Mouse (Mus musculus) skeletal muscle tissue, adult 2 months (tissue): Measurements from ENCODE around the gene Kcnk7.

Experiments used
- DNase-seq: peaks from one replicate; pipeline ENCODE4 v3.0.0-alpha.2; 2012; ENCODE audit warnings: low read depth, low spot score

The Kcnk7 gene

DNA sequence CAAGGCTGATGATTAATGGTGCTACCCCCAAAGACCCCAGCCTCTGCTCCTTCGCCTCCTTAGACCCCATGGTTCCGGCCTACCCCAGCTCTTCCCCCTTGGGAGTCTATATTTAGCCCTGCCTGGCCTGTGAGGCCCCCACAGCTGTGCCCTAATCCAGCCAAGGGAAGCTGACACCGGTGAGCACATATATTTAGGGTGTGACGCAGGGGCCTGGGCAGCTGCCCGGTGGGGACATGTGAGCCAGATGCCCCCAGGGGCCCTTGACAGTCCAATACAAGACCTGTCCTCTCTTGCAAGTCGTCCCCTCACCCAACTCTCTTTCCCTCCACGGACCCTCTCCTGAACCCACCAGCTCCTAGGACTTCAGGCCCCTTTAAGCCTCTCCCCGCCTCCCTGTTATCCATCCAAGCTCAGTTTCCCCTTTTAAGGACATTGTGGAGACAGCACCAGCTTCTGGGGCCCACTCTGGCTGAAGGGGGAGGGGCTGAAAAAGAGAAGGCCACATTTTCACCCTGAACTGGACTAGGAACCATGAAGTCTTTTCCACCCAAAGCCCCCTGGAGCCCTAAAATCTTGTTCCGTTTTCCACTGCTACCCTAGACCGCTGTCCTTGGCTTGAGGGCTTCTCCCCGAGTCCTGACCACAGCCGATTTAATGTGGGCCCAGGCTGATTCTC is 21.0 kb downstream of the Kcnk7 start:
- DNase-seq = peak; percentile 95

DNA sequence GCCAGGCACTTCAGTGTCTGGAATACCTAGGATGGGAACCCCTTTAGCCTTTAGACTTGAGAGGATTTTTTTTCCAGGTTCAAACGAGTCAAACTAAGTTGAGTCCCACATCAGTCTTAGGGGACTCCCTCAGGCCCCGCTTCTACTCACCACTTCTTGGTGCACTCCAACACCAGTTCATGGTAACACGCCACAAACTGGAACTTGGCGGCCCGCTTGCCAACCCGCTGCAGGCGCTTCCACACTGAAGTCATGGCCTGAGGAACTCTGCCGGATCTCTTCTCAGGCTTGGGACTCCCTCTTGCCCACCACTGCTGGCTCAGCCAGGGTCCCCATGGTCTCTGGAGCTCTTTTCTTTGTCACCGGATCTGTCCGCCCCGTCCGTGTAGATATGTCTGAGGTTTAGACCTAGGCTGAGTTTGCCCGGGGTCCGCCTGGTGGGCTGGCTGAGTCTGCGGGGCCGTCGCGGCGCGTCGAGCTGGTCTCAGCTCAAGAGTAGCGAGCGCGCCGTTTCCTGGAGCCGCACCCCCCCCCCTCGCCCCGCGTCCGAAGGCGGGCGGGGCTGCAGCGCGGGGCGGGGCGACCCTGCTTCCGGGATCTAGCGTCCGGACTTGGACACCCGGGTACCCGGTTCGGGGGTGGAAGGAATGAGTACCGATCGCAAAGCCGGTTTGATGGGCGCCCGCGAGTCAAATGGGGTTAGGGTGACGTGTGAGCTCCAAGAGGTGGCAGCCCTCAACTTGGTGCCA is 21.8 kb downstream of the Kcnk7 start, which contains the start of gene Ehbp1l1:
Gene Ehbp1l1, minus strand, starts transcription at position 551 of the 749 bp plus-strand sequence.
- DNase-seq = no peak

DNA sequence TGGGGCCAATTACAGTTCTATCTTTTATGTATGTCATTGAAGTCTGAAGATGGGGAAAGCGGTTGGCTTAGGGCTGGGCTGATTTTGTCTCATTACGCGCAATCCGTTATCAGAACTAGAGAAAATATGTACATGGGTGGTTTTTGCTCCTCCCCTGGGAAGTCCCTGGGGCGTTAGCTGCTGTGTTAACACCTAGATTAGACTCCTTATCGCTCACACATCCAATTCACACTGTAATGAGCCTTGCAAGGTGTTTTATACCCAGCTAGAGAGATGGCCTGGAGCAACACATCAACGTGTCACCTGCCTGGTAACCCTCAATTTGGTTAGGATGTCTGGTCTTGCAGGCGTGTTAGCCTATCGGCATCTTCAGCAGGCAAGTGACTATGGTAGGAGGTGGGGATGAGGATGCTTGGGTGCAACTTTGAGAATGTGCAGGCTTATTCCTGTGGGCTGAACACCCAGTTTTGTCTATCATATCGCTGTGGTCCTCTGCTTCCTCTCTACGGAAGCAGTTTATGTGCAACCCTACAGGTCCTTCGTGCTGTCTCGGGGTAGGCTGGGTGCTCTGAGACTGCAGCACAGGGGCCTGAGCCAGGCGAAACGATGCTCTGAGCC is 22.9 kb downstream of the Kcnk7 start:
- DNase-seq = no peak

DNA sequence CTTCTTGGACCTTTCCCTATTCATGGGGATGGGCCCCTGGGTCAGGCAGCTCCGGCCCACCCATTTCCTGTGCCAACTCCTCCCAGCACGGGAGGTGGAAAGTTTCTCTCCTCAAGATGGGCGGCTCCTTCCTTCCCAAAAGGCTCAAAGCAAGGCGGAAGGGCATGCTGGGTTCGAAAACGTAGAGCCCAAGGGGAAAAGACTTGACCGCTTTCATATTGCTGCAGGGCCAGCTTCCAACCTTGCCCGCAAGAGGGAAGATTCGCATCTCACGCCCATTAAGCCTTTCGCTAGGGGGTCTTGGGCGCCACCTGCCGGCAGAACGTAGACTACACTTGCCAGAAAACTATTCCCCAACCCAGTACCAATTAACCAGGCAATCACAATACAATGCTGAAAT is 23.5 kb downstream of the Kcnk7 start:
- peak; percentile 86 for DNase-seq

DNA sequence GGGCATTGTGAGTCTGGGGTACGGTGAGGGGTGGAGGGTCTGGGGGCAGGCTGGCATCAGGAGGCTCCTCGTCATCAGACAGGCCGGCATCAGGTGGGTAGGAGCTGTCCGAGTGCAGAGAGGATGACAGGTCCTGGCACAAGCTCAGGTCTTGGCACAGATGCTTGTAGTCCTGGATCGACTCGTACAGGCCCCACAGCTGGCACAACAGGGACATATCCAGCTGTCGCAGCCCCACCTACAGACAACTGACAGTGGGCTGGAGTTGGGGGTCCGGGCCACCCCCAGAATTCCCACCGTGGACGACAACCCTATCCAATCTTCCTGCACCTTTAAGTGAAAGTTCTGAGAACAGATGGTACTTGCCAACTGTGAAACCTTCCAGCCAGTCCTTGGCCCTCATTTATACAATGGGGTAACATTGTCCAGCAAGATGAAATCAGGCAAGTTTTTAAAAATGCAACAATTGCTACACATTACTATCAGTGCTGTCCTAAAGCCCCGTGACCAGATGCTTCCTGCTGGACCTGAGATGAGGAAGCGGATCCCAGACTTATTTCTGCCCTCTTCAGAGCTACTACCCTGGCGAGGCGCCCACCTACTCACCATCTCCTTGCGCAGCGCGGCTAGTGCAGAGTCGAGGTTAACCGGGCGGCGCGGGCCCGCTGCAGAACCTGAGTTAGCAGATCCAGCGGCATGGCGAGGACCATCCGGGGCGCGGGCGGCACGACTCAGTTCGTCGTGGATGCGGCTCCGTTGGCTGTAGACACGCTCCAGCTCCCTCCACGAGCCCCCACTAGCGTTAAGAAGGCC is 24.7 kb downstream of the Kcnk7 start:
- no peak for DNase-seq

DNA sequence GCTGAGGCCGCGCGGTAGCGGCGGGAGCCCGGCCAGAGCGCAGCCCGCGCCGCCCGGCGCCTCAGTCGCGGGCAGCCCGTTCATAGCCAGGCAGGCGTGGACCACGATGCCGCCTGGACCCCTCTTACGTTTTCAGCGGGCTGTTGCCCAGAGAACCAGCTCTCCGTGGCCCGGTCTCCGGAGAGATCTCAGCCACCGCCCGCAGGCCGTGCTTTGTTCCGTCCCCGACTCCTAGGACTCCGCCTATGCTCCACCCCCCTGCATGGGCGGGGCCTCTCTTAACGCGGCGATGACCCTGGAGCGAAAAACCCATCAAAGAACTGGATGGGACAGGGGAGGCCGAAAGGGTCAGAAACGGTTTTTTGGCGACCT is 25.3 kb downstream of the Kcnk7 start, which contains the start of gene Fam89b:
Gene Fam89b, minus strand, starts transcription at position 210 of the 372 bp plus-strand sequence.
- peak; percentile 74 for DNase-seq

DNA sequence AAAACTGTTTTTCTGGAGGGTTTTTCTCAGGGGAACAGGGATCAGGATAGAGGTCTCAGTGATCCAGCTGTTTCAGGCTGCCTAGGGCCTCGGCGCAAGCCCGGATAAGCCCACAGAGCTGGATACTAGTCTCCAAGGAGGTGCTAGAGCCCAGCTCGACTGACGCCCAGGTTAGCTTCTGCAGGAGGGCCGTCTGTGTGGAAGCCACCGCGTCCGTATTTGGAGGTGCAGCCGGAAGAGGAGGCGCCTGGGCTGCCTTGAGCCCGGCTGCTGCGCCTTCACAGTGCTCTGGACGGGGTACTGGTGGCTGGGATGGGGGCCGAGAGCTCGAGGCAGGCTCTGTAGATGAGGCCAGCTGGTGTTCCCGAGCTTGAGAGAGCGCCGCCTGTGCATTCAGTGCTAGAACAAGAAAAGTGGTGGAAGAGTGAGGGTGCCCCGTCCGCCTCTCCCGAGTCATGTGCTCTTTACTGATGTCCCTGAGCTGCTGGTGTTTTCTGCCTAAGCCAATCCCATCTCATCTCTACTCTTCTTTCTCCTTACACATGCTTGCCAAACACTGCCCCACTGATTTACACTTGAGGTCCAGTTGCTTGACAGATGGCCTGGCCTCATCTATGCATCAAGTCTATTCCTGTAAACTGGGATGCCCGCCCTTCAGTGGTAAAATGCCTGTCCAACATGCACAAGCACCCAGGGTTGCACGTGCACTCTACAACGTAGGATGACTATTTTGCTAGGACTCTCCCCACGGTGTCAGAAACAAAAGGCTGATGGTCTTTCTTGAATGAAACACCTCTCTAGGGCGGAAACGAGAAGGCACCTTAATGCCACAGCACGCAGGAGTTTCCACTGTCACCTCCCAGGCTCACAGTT is 26.4 kb downstream of the Kcnk7 start:
- DNase-seq = no peak

DNA sequence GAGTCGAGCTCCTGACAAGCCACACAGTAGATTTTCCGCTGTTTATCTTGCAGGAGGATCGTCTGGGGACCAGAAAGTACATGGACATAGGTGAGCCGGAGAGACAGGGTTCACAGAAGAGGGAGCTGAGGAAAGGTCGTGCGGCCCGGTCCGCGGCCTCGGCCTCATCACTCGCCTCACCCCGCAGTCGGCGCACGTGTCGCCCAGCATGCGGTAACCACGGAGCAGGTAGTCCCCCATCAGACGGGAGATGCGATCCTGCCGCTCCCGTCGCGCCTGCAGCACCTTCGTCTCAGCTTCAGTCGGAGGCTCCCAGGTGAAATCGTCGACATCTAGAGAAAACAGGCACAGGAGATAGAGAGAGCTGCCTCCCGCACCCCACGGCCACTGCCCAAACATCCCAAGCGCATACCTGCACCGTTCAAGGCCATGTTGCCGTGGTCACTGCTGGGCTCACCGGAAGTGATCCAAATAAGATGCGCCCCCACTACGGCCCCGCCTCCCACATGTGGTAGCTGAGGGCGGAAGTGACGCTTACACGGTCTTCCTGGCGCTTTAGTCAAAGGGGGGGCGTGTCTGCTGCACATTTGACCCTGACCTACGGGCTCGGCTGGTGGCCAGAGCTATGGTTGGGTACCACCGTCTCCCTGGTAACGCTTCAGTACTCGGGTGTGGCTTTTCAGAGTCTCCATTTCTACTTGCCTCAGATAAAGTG is 27.3 kb downstream of the Kcnk7 start:
- DNase-seq = peak; percentile 89

DNA sequence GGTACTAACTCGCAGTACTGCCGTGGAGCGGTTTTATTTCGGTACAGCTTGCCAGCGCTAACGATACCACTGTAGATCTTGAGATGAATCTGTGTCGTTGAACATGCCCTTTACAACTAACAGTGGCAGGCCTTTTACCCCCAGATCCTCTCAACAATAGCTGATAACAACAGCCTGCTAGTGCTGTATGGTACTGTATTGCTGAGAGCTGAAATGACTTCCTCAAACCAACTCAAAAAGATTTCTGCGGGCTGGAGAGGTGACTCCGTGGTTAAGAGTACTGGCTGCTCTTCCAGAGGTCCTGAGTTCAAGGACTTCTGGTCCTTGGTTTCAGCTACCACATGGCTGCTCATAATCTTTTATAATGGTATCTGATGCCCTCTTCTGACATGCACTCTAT is 30.2 kb downstream of the Kcnk7 start:
- DNase-seq = no peak

DNA sequence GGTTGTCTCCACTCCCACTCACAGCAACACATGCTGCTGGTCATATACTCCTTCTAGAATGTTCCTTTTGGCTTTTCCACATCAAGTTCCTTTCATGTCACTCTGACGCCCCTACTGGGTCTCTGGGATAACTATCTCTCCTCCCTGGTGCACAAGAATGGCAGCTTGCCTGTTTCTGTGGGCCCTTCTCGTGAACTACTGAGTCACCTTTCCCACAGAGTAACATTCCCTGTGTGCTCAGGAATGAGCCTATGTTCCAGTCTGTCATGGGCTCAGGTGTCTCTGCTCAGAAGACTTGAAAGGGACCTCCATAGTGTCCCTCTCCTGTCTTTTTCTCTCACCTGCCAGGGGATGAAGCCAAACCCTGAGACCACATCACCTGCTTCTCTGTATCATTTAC is 35.3 kb downstream of the Kcnk7 start:
- DNase-seq = no peak

DNA sequence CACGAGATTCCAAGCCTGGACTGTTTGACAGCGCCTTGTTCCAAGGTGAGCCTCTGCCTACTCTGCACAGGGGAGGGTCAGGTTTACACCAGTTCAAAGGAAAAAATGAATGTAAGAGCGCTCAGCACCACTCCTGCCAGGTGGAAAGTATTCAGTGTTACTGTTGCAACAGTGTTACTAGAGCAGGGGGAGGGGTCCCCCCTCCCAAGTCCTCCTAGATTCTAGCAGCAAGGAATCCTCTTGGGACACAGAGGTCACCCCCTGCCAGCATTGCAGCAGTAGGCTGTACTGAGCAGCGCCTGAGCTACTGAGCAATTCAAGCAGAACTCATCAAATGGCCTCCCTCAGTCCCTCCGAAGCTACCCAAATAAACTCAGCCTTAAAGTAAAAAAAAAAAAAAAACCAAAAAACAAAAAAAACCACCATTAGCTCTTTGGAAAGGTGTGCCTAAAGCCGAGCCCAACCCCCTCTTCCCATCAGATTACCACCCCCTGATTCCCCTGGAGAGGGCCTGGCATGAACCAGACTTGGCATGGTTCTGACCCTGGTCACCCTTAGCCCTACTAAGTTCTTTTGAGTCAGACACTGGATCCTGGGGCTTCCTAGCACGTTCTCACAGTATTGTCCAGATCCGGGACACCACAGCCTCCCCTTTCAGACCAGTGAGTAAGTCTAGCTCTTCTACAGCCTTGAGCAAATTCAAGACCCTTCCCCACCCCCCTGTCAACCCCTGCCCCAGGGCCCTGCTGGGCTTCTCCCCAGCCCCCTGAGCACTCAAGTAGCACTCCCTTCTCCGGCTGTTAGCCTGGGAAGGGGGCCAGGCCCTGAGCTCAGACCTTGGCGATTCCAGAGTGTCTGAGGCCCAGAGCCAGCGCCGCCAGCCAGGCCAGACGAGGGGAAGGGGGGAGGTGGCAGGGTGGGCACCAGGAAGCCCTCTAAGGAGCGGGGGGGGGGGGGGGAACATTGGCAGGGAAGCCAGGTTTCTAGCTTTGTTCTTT is 36.5 kb downstream of the Kcnk7 start, which contains the start of gene Ltbp3:
Gene Ltbp3, plus strand, starts transcription at position 585 of the 998 bp plus-strand sequence.
- DNase-seq = peak; percentile 78

DNA sequence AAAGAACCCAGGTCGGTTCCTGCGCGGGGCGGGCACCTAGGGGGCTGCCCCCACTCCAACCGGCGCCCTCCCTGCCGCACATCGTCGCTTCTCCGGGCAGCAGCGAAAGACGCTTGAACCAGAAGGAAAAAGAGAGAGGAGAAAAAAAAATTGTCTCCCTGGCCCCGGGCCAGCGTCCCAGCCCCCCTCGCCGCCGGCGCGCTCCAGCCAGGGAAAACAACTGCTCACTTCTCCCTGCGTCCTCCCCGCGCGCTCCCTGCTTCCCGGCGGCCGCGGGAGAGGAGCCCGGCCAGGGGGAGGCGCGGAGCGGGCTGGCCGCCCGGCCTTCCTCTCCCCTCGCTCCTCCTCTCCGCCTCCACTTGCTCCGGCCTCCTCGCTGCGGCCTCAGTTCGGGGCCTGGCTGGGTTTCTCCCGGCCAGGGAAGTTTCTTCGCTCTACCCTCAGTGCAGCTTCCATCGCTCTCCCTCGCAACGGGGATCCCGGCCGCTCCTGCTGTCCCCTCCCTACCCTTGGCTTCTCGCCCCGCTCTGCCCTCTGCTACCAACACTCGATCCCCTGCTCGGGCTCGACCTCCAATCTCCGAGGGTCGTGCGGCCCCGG is 37.6 kb downstream of the Kcnk7 start:
- DNase-seq = peak; percentile 66

DNA sequence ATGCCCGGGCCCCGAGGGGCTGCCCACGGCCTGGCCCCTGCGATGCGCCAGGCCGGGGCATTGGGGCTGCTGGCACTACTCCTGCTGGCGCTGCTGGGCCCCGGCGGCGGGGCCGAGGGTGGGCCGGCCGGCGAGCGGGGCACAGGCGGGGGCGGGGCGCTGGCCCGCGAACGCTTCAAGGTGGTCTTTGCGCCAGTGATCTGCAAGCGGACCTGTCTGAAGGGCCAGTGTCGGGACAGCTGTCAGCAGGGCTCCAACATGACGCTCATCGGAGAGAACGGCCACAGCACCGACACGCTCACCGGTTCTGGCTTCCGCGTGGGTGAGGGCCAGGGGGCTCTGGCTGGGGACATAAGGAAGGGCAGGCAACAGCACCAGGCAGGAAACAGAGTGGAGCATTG is 38.1 kb downstream of the Kcnk7 start:
- DNase-seq = no peak

DNA sequence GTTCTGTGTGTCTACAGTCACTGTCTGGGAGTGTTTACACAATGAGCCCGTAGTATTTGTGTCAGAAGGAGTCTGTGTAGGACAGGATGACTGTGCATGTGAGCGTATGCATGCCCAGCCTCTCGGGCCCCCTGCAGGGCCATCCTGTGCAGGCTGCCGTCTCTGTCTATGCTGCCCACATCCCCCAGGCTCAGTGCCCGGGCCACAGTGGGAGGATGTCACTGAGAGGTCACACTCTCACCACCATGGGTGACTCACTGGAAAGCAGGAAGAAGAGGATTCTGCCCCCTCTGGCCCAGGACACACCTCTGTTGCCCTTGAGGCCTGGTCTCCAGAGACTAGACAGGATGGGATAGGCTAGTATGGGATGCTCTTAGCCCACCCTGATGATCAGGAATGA is 39.4 kb downstream of the Kcnk7 start:
- no peak for DNase-seq

DNA sequence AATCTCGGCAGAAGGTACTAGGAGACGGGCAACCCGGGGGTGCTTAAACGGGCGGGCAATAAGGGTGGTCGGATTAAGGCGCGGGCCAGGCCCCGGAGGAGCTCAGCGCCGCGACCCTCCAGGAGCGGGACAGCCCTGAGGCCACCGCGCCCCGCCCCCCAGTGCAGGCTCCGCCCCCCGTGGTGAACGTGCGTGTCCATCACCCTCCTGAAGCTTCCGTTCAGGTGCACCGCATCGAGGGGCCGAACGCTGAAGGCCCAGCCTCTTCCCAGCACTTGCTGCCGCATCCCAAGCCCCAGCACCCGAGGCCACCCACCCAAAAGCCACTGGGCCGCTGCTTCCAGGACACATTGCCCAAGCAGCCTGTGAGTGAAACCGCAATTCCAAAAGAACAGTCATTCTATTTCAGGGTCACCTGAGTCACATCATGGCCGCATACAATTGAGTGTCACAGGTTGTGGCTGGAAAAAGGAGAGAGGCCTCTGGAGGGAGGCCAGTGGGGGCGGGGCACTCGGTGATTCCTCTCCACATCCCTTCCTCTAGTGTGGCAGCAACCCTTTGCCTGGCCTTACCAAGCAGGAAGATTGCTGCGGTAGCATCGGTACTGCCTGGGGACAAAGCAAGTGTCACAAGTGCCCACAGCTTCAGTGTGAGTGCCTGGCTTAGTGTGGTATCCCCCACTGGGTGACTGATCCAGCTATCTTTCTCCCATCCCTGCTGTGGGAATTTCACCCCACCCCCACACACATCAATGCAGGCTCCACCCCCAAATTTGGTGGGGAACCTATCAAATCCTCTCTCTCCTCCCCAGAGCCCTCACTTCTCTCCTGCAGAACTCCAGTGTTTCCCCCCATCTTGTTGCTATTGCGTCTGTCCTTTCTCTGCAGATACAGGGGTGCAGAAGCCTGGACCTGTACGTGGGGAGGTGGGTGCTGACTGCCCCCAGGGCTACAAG is 41.9 kb downstream of the Kcnk7 start:
- no peak for DNase-seq

DNA sequence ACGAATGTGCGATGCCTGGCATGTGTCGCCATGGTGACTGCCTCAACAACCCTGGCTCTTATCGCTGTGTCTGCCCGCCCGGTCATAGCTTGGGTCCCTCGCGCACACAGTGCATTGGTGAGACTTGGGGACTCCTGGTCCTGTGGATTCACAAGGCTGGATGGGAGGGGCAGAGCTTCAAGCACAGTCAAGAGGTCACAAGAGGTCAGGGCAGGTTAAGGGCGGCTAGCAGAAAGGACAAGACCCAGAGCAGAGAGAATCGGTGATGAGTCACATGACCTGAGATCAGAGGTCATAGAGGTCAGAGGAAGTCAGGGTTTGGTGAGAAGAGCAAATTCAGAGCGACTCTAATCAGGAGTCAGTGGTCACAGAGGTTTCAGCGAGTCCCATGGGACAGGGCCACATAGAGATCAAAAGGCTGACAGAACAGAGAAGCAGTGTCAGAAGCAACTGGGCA is 42.8 kb downstream of the Kcnk7 start:
- DNase-seq = no peak

DNA sequence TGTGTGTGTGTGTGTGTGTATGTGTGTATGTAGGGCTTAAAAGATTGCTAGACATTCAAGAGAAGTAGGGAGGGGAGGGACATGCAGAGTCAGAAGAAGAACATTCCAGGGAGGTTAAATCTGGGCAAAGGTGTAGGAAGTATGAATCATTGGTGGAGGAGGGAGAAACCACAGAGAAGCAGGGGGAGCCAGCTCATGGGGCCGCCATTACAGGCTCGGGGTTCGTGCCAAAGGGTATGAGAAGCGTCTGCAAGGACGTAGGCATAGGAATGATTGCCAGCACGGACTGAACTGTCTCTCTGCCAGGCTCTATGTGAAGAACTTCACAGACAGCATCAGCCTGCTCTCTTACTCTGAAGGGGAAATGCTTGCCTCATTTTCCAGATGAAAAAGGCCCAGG is 45.3 kb downstream of the Kcnk7 start:
- DNase-seq = no peak
